Mouse (Mus musculus): ENCODE data around the gene Fubp3. TPM values are rescaled to one million over a fixed set of nuclear protein-coding genes. Genes with fewer than 3 reads are reported as not detected.

The Fubp3 gene
- polyA plus RNA-seq, 1 experiment from 2014 or later = 107 TPM

- no peak for ATAC-seq (replicated peaks; ENCODE audit: insufficient number of reproducible peaks, low FRiP score, low TSS enrichment, low read depth)
- Histone ChIP-seq H3K36me3 (replicated peaks; ENCODE audit: control insufficient read depth, insufficient read depth, low read depth, low read length) (no peaks in the 10 kb centered on the region), H3K4me2 (ENCODE audit: low read depth, low read length) (no peak overlapping the region), H3K9me3 (replicated peaks; ENCODE audit: control insufficient read depth, low read length) (no peaks in the 10 kb centered on the region), H3K27ac (replicated peaks; ENCODE audit: low read depth, low read length) (no peak overlapping the region), H3K9ac (replicated peaks; ENCODE audit: low read length) (no peak overlapping the region), H3K27me3 (ENCODE audit: control insufficient read depth, insufficient read depth, low read length) (no peaks in the 10 kb centered on the region), H3K4me1 (ENCODE audit: control insufficient read depth, insufficient read depth, low read length) (no peaks in the 10 kb centered on the region), H3K4me3 (ENCODE audit: low read depth, low read length) (no peak overlapping the region)
- DNase-seq (ENCODE audit: low spot score) = no peak
- WGBS = 61% methylated on average over 8 of the region's 8 CpGs
Observed at GRCm38 (mm10) chr2:31662939-31663803, 90.7 kb downstream of the Fubp3 start.

- H3K27me3 ChIP-seq (ENCODE audit: control insufficient read depth, insufficient read depth, low read length) = no peaks in the 10 kb centered on the region
- H3K4me2 ChIP-seq (ENCODE audit: low read depth, low read length) = no peak overlapping the region
- no peak overlapping the region for H3K9ac ChIP-seq (replicated peaks; ENCODE audit: low read length)
- H3K4me1 ChIP-seq (ENCODE audit: control insufficient read depth, insufficient read depth, low read length) = no peaks in the 10 kb centered on the region
- H3K4me3 ChIP-seq (ENCODE audit: low read depth, low read length) = no peak overlapping the region
- no peaks in the 10 kb centered on the region for H3K36me3 ChIP-seq (replicated peaks; ENCODE audit: control insufficient read depth, insufficient read depth, low read depth, low read length)
- no peak for ATAC-seq (replicated peaks; ENCODE audit: insufficient number of reproducible peaks, low FRiP score, low TSS enrichment, low read depth)
- no peak for DNase-seq (ENCODE audit: low spot score)
- no peaks in the 10 kb centered on the region for H3K9me3 ChIP-seq (replicated peaks; ENCODE audit: control insufficient read depth, low read length)
- no peak overlapping the region for H3K27ac ChIP-seq (replicated peaks; ENCODE audit: low read depth, low read length)
- 93% methylated on average over 1 of the region's 1 CpGs for WGBS
Observed at GRCm38 (mm10) chr2:31663804-31664180, 91.3 kb downstream of the Fubp3 start.

Small RNA genes lying within 50 kb of the gene (microRNA-seq; reads per million reads assigned to microRNA genes)
- gene Mir6998 (ENCODE audit: borderline number of aligned reads) = not detected

Other genes with a start within 250 kb of the Fubp3 start
- 11.2 and 14.5 TPM in 2 replicates for gene Ass1, start 102.4 kb upstream of the Fubp3 start, polyA plus RNA-seq (2014; fragmentation: Nextera tagmentation; extraction: Ambion mirVana)
- 4.5 and 6.2 TPM in 2 replicates for gene Prdm12, start 67.4 kb downstream of the Fubp3 start, polyA plus RNA-seq (2014; fragmentation: Nextera tagmentation; extraction: Ambion mirVana)
- gene Exosc2, start 98.1 kb downstream of the Fubp3 start, polyA plus RNA-seq (2014; fragmentation: Nextera tagmentation; extraction: Ambion mirVana) = 77.3 and 82.1 TPM in 2 replicates
- gene Abl1, start 115.7 kb downstream of the Fubp3 start, polyA plus RNA-seq (2014; fragmentation: Nextera tagmentation; extraction: Ambion mirVana) = 39.5 and 41.2 TPM in 2 replicates
- 0.14 and 0.22 TPM in 2 replicates for gene Qrfp, start 237.9 kb downstream of the Fubp3 start, polyA plus RNA-seq (2014; fragmentation: Nextera tagmentation; extraction: Ambion mirVana)